Mouse (Mus musculus) intestine, embryonic 14.5 days (tissue): ENCODE results near the gene Klhl31. TPM values are rescaled to one million over a fixed set of nuclear protein-coding genes. Genes with fewer than 3 reads are reported as not detected.

Experiments used
- ATAC-seq: fragments of 200-750 bp; cut with Nextera tagmentation; replicated peaks from 2 replicates; pipeline ENCODE4 v1.8.0; 2017; ENCODE audit warnings: low read depth, moderate number of reproducible peaks, moderate TSS enrichment, moderate library complexity; ENCODE audit not compliant: low FRiP score, low TSS enrichment
- DNase-seq: peaks from one replicate; pipeline ENCODE4 v3.0.0-alpha.2; 2018; ENCODE audit warnings: low spot score
- H3K27ac ChIP-seq: fragments of 300-500 bp; sonication (generic); 2 replicates; pipeline ENCODE4 v1.5.1; 2014; ENCODE audit warnings: low read depth, mild to moderate bottlenecking, control low read depth
- H3K27me3 ChIP-seq: fragments of 300-500 bp; sonication (generic); replicated peaks from 2 replicates; pipeline ENCODE4 v1.6.1; 2014; ENCODE audit warnings: low read length, control low read depth; ENCODE audit not compliant: control insufficient read depth, insufficient read depth
- H3K36me3 ChIP-seq: fragments of 300-500 bp; sonication (generic); 2 replicates; pipeline ENCODE4 v1.6.1; 2014; ENCODE audit warnings: low read length, control low read depth; ENCODE audit not compliant: control insufficient read depth, insufficient read depth
- H3K4me1 ChIP-seq: fragments of 300-500 bp; sonication (generic); replicated peaks from 2 replicates; pipeline ENCODE4 v1.6.1; 2014; ENCODE audit warnings: low read length, control low read depth, mixed read lengths; ENCODE audit not compliant: control insufficient read depth, insufficient read depth
- H3K4me2 ChIP-seq: fragments of 300-500 bp; sonication (generic); 2 replicates; pipeline ENCODE4 v1.6.1; 2014; ENCODE audit warnings: low read length
- H3K4me3 ChIP-seq: fragments of 300-500 bp; sonication (generic); 2 replicates; pipeline ENCODE4 v1.5.1; 2014; ENCODE audit warnings: low read depth, low read length, control low read depth, mixed read lengths
- H3K9ac ChIP-seq: fragments of 300-500 bp; sonication (generic); 2 replicates; pipeline ENCODE4 v1.6.1; 2014; ENCODE audit warnings: mild to moderate bottlenecking, low read length
- H3K9me3 ChIP-seq: fragments of 300-500 bp; sonication (generic); 2 replicates; pipeline ENCODE4 v1.6.1; 2016; ENCODE audit warnings: low read length, control low read depth; ENCODE audit not compliant: control insufficient read depth
- WGBS: fragments of 180-500 bp; shearing (Covaris S2); extraction: QIAGEN DNeasy Blood & Tissue Kit; methylation state at CpG from one replicate; pipeline ENCODE4 v1.1.7; 2014; 5-methylcytosine and 5-hydroxymethylcytosine counted together
- polyA plus RNA-seq: library from polyadenylated mRNA; unstranded; fragments of >200 nt; fragmentation: Nextera tagmentation; extraction: Ambion mirVana; gene quantifications from 2 replicates; pipeline ENCODE4 v1.2.1, GENCODE M21; 2014

Gene Klhl31
- polyA plus RNA-seq, result 0.09 TPM in 1 of 2 replicates, not detected in the other

DNA sequence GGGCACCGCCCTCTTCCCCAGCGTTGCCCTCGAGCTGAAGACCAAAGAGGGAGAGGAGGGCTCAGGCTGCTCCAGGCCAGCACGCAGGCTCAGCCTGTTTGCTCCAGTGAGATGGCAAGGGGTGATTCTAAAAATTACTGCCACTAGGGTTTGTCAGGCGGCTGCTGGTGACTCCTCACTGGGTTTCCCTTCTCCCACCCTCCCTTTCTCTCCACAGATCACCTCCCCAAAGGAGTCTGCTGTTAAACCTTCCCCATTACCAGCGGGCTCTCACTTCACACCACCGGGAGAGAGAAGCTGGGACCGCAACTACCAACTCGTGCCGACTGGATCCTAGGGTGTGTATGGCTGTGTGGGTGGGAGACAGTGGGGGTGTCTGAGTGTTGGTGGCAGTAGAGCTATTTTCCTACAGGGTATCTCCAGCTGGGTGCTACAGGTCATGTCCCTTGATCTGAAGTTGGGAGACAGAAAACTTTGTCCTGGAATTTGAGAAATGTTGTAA is at the start of gene Klhl31:
TSS of gene Klhl31 (plus strand) at position 51 of the 502 bp plus-strand sequence.
- Histone ChIP-seq H3K9ac (no peak within 1 kb of the TSS), H3K4me3 (no peak within 1 kb of the TSS), H3K4me1 (no peaks in the 10 kb centered on the region), H3K27ac (no peak within 1 kb of the TSS), H3K4me2 (no peak within 1 kb of the TSS), H3K36me3 (no peaks in the 10 kb centered on the region), H3K9me3 (no peaks in the 10 kb centered on the region), H3K27me3 (no peaks in the 10 kb centered on the region)
- no peak for ATAC-seq
- 32% methylated on average over 10 of the region's 10 CpGs for WGBS
- no peak for DNase-seq

GRCm38 (mm10) chr9:77586806-77587591 is 49.3 kb upstream of the Klhl31 start:
- Histone ChIP-seq H3K9me3 (no peaks in the 10 kb centered on the region), H3K27ac (no peak overlapping the region), H3K4me1 (no peaks in the 10 kb centered on the region), H3K4me3 (no peak overlapping the region), H3K9ac (no peak overlapping the region), H3K36me3 (no peaks in the 10 kb centered on the region), H3K27me3 (no peaks in the 10 kb centered on the region), H3K4me2 (no peak overlapping the region)
- ATAC-seq (no peak), DNase-seq (no peak)
- WGBS, result 71% methylated on average over 6 of the region's 6 CpGs

DNA sequence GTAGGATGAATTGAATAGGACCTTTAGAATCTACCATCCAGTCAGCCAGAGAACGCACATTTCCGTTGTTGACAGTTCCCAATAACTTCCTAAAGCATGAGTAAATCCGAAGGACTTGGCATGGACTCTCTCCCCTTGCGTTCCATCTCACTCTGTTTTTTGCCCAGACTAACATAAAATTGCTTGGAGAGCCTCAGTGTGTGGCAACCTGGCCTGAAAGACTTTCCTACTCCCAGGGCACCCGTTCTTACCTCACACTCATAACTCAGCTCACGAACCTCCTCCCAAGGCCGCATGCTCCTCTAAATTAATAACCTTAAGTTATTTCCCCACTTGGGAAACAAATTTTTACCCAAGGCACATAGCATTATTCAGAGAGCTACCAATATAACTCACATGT is 48.7 kb upstream of the Klhl31 start:
- no peak for DNase-seq
- Histone ChIP-seq H3K36me3 (no peaks in the 10 kb centered on the region), H3K9me3 (no peaks in the 10 kb centered on the region), H3K9ac (no peak overlapping the region), H3K4me3 (no peak overlapping the region), H3K4me2 (no peak overlapping the region), H3K27ac (no peak overlapping the region), H3K4me1 (no peaks in the 10 kb centered on the region), H3K27me3 (no peaks in the 10 kb centered on the region)
- ATAC-seq, result no peak
- 91% methylated on average over 7 of the region's 7 CpGs for WGBS

DNA sequence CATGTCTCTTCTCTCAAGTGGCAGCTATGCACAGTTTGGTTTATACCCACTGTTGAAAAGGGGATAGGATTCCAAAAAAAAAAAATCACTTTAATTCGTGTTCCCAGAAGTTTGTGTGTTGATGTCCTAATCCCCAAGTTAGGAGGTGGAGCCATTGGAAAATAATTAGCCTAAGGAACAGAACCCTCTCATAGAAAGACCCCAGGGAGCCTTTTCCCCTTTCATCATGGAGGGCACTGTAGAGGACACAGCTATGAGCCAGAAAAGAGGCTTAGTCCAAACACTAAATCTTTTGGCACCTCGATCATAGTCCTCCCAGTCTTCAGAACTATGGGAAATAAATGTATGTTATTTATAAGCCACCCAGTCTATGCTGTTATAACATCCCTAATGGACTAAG is 46.8 kb upstream of the Klhl31 start:
- no peak overlapping the region for H3K4me2 ChIP-seq
- 37% methylated on average over 2 of the region's 2 CpGs for WGBS
- no peaks in the 10 kb centered on the region for H3K36me3 ChIP-seq
- no peaks in the 10 kb centered on the region for H3K4me1 ChIP-seq
- no peak overlapping the region for H3K4me3 ChIP-seq
- no peak for ATAC-seq
- H3K27ac ChIP-seq, result no peak overlapping the region
- no peaks in the 10 kb centered on the region for H3K27me3 ChIP-seq
- H3K9ac ChIP-seq, result no peak overlapping the region
- H3K9me3 ChIP-seq, result no peaks in the 10 kb centered on the region
- no peak for DNase-seq

DNA sequence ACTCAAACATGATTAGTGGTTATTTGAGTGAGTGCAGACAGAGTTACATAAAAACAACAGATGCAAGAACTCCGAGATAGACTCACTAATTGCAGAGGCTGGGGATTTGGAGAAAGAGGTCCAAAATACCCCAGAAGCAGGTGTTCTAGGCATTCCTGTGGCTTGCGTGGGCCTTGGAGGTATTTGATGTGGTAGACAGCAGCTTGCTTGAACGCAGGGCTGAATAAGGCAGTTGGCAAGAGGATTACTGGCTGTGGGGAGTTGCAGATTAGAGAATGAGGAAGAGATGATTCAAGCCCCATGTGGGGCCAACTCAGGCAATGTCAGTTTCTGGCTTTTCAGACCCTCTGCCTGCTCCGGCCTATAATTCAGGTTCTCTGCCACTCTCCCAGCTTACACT is 43.9 kb upstream of the Klhl31 start:
- no peaks in the 10 kb centered on the region for H3K4me1 ChIP-seq
- no peaks in the 10 kb centered on the region for H3K36me3 ChIP-seq
- no peak overlapping the region for H3K9ac ChIP-seq
- H3K9me3 ChIP-seq, result no peaks in the 10 kb centered on the region
- H3K4me3 ChIP-seq, result no peak overlapping the region
- H3K27me3 ChIP-seq, result no peaks in the 10 kb centered on the region
- WGBS, result 57% methylated on average over 4 of the region's 4 CpGs
- DNase-seq (no peak), ATAC-seq (no peak)
- H3K27ac ChIP-seq, result no peak overlapping the region
- H3K4me2 ChIP-seq, result no peak overlapping the region

DNA sequence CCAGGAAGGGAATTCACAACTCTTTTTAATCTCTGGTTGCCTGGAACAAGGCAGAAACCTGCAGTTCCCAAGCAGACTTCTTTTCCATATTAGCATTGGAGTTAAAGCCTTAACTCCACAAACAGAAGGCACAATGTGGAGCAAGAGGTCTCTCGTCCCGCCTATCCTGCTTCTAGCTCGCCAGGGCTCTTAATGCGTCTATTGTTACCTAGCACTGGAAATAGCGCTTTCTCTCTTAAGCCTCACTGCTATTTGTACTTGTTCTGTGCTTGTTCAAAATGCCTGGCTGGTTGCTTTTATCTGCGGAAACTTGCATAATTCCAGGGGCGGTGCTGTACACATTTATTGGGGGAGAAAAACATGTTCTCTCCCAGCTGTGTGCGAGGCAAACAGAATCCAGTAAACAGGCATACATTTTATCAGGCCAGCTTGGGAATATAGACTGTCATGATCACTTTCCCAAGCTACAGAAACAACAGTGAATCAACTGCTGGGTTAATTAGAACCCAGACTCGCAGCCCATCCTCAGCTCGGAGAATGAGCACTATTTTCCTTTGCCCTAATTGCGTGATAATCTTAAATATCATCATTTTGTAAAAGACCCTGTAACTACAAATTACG is 41.2 kb upstream of the Klhl31 start:
- 61% methylated on average over 12 of the region's 12 CpGs for WGBS
- Histone ChIP-seq H3K36me3 (no peaks in the 10 kb centered on the region), H3K4me1 (no peaks in the 10 kb centered on the region), H3K27ac (no peak overlapping the region), H3K4me3 (no peak overlapping the region), H3K9ac (no peak overlapping the region), H3K27me3 (no peaks in the 10 kb centered on the region), H3K4me2 (no peak overlapping the region), H3K9me3 (no peaks in the 10 kb centered on the region)
- no peak for DNase-seq
- no peak for ATAC-seq

GRCm38 (mm10) chr9:77596355-77596754 is 39.9 kb upstream of the Klhl31 start:
- Histone ChIP-seq H3K4me1 (no peaks in the 10 kb centered on the region), H3K4me3 (no peak overlapping the region), H3K9me3 (no peaks in the 10 kb centered on the region), H3K4me2 (no peak overlapping the region), H3K27ac (no peak overlapping the region), H3K36me3 (no peaks in the 10 kb centered on the region), H3K27me3 (no peaks in the 10 kb centered on the region), H3K9ac (no peak overlapping the region)
- ATAC-seq (no peak), DNase-seq (peak; percentile 89)
- 33% methylated on average over 7 of the region's 7 CpGs for WGBS

DNA sequence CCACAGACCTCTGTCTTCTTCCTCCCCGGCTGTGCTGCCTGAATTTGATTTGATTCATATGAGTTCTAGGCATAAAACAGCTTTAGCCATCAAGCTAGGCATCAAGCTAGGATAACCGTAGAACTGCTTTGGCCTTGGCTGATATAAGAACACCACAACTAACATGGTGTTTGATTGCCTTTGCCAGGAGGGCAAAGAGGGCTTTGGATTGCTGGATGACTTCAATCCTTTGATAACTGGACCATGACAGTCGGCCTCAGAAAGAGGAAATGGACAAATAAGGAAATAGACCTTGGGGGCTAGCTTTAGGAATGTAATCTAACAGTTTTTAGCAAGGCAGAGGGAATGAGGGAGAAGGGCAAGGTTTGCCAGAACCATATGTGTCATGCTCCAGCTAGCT is 37.7 kb upstream of the Klhl31 start:
- 59% methylated on average over 3 of the region's 3 CpGs for WGBS
- DNase-seq, result no peak
- no peak overlapping the region for H3K4me3 ChIP-seq
- no peak for ATAC-seq
- no peaks in the 10 kb centered on the region for H3K36me3 ChIP-seq
- no peak overlapping the region for H3K9ac ChIP-seq
- no peaks in the 10 kb centered on the region for H3K4me1 ChIP-seq
- no peaks in the 10 kb centered on the region for H3K9me3 ChIP-seq
- H3K27ac ChIP-seq, result no peak overlapping the region
- no peaks in the 10 kb centered on the region for H3K27me3 ChIP-seq
- no peak overlapping the region for H3K4me2 ChIP-seq
